Mouse (Mus musculus): ENCODE data around the gene Olfr273. TPM values are rescaled to one million over a fixed set of nuclear protein-coding genes. Genes with fewer than 3 reads are reported as not detected.

Olfr273 gene
- polyA plus RNA-seq, 1 experiment from 2014 or later, result not detected

Other genes starting within 250 kb of the Olfr273 start
- not detected in 2 replicates for gene Olfr275, start 44.6 kb downstream of the Olfr273 start, polyA plus RNA-seq (2014; fragmentation: Nextera tagmentation; extraction: Ambion mirVana)
- gene Olfr272, start 59.9 kb upstream of the Olfr273 start, polyA plus RNA-seq (2014; fragmentation: Nextera tagmentation; extraction: Ambion mirVana), result not detected in 2 replicates
- gene Olfr270, start 105.3 kb upstream of the Olfr273 start, polyA plus RNA-seq (2014; fragmentation: Nextera tagmentation; extraction: Ambion mirVana), result not detected in 2 replicates
- gene Nipsnap3a, start 130.0 kb upstream of the Olfr273 start, polyA plus RNA-seq (2014; fragmentation: Nextera tagmentation; extraction: Ambion mirVana), result 0.24 TPM in 1 of 2 replicates, not detected in the other
- 59.4 and 70.2 TPM in 2 replicates for gene Nipsnap3b, start 152.6 kb upstream of the Olfr273 start, polyA plus RNA-seq (2014; fragmentation: Nextera tagmentation; extraction: Ambion mirVana)

Measured in embryonic facial prominence, embryonic 14.5 days (tissue).